Mouse (Mus musculus) pancreas, adult 10 weeks (tissue): ENCODE data around the gene Gm6164. TPM values are rescaled to one million over a fixed set of nuclear protein-coding genes. Genes with fewer than 3 reads are reported as not detected.

Source experiments
- polyA plus RNA-seq: library from polyadenylated mRNA; stranded (reverse); fragments of 350-450 nt; fragmentation: Illumina TruSeq; extraction: RNeasy Lipid Tissue Mini Kit (QIAGEN cat#74804); gene quantifications from one replicate; pipeline ENCODE4 v1.2.3, GENCODE M21; 2015; ENCODE audit warnings: low read depth, low replicate concordance; ENCODE audit not compliant: insufficient read depth

Gm6164 gene
- not detected for polyA plus RNA-seq

GRCm38 (mm10) chr7:20205507-20205906, at the start of gene Gm6164:
TSS of gene Gm6164 (minus strand) at chr7:20205607.

GRCm38 (mm10) chr7:20233728-20234127, 28.3 kb upstream of the Gm6164 start, which contains the start of gene Gm4498:
TSS of gene Gm4498 (minus strand) at chr7:20233828.

GRCm38 (mm10) chr7:20193410-20193809, 12.0 kb downstream of the Gm6164 start, which contains the start of gene Vmn1r95:
TSS of gene Vmn1r95 (plus strand) at chr7:20193710.

GRCm38 (mm10) chr7:20168277-20168676, 37.1 kb downstream of the Gm6164 start, which contains the start of gene Vmn1r94:
TSS of gene Vmn1r94 (minus strand) at chr7:20168377.

Other genes starting within 250 kb of the Gm6164 start
- gene Ceacam20, start 240.2 kb downstream of the Gm6164 start, polyA plus RNA-seq, result not detected
- 0.39 TPM for gene Nlrp9b, start 214.1 kb downstream of the Gm6164 start, polyA plus RNA-seq
- not detected for gene Vmn1r91, start 105.9 kb downstream of the Gm6164 start, polyA plus RNA-seq
- not detected for gene Gm16442, start 83.0 kb downstream of the Gm6164 start, polyA plus RNA-seq
- not detected for gene Vmn1r93, start 66.5 kb downstream of the Gm6164 start, polyA plus RNA-seq
- gene Vmn1r94, start 37.2 kb downstream of the Gm6164 start, polyA plus RNA-seq, result not detected
- gene Vmn1r95, start 11.9 kb downstream of the Gm6164 start, polyA plus RNA-seq, result not detected
- gene Gm4498, start 28.2 kb upstream of the Gm6164 start, polyA plus RNA-seq, result not detected
- not detected for gene Gm5890, start 57.2 kb upstream of the Gm6164 start, polyA plus RNA-seq
- gene Gm4133, start 128.5 kb upstream of the Gm6164 start, polyA plus RNA-seq, result not detected
- gene Gm5728, start 169.8 kb upstream of the Gm6164 start, polyA plus RNA-seq, result not detected
- not detected for gene Vmn1r100, start 212.3 kb upstream of the Gm6164 start, polyA plus RNA-seq
- not detected for gene Vmn1r101, start 237.0 kb upstream of the Gm6164 start, polyA plus RNA-seq